Mouse (Mus musculus) layer of hippocampus, postnatal 36 days (tissue): ENCODE data around the gene Csf2rb2. TPM values are rescaled to one million over a fixed set of nuclear protein-coding genes. Genes with fewer than 3 reads are reported as not detected.

Source experiments
- DNase-seq, 2 experiments: peaks; one replicate each; pipeline ENCODE4 v3.0.0; 2022
- microRNA-seq, 2 experiments: library from miRNA; unstranded; fragments of <30 nt; microRNA quantifications; one replicate each; pipeline ENCODE4 v1.2.0; 2021
- total RNA-seq, 2 experiments: library from RNA; stranded (reverse); gene quantifications; 2 replicates each; pipeline ENCODE4 v1.2.3; 2021

The Csf2rb2 gene
- total RNA-seq, 2 experiments from 2014 or later, result 1.4 to 1.5 TPM

GRCm38 (mm10) chr15:78254751-78255150 is 50.8 kb downstream of the Csf2rb2 start:
- DNase-seq, result peak in 1 of 2 experiments; percentile 16

- no peak for DNase-seq
Measured at GRCm38 (mm10) chr15:78248410-78248809, 57.1 kb downstream of the Csf2rb2 start.

- no peak for DNase-seq
Measured at GRCm38 (mm10) chr15:78247659-78248058, 57.9 kb downstream of the Csf2rb2 start.

GRCm38 (mm10) chr15:78246143-78247116 is 59.1 kb downstream of the Csf2rb2 start:
- no peak for DNase-seq

GRCm38 (mm10) chr15:78244695-78245492 is 60.6 kb downstream of the Csf2rb2 start, which contains the start of gene Ncf4:
Gene Ncf4 (plus strand): TSS chr15:78244801.
- no peak for DNase-seq

GRCm38 (mm10) chr15:78243774-78244173 is 61.7 kb downstream of the Csf2rb2 start:
- DNase-seq, result no peak

GRCm38 (mm10) chr15:78243061-78243460 is 62.5 kb downstream of the Csf2rb2 start:
- no peak for DNase-seq

GRCm38 (mm10) chr15:78241335-78241734 is 64.2 kb downstream of the Csf2rb2 start:
- DNase-seq, result no peak

- DNase-seq, result no peak
Measured at GRCm38 (mm10) chr15:78239956-78240617, 65.4 kb downstream of the Csf2rb2 start.

GRCm38 (mm10) chr15:78239453-78239852 is 66.1 kb downstream of the Csf2rb2 start:
- DNase-seq, result peak; percentile 15 to 39

- no peak for DNase-seq
Measured at GRCm38 (mm10) chr15:78234823-78235509, 70.6 kb downstream of the Csf2rb2 start.

Small RNA genes within 50 kb of the gene (microRNA-seq; reads per million reads assigned to microRNA genes)
- gene Mir7676-1, result 0 reads per million in 2 experiments
- 0 reads per million in 2 experiments for gene Mir7676-2

Other genes starting within 250 kb of the Csf2rb2 start
- 10 to 100 TPM; 36.1 to 37.5 TPM for gene Cacng2, start 185.7 kb downstream of the Csf2rb2 start, total RNA-seq
- 10 to 100 TPM; 19.9 to 20.3 TPM for gene Ift27, start 131.6 kb downstream of the Csf2rb2 start, total RNA-seq
- 10 to 100 TPM; 52.0 to 62.7 TPM for gene Pvalb, start 99.3 kb downstream of the Csf2rb2 start, total RNA-seq
- gene Ncf4, start 60.9 kb downstream of the Csf2rb2 start, total RNA-seq, result 1 to 10 TPM in 1 of 2 experiments, under 1 TPM in 1; 0.58 to 1.2 TPM
- 1 to 10 TPM; 1.1 to 2.1 TPM for gene Csf2rb, start 20.0 kb upstream of the Csf2rb2 start, total RNA-seq
- not detected for gene Tex33, start 90.2 kb upstream of the Csf2rb2 start, total RNA-seq
- gene Tst, start 100.2 kb upstream of the Csf2rb2 start, total RNA-seq, result 10 to 100 TPM; 37.7 to 40.9 TPM
- 10 to 100 TPM; 24.6 to 30.7 TPM for gene Mpst, start 100.7 kb upstream of the Csf2rb2 start, total RNA-seq
- gene Kctd17, start 122.8 kb upstream of the Csf2rb2 start, total RNA-seq, result 100 to 1,000 TPM; 248 TPM
- gene Tmprss6, start 162.9 kb upstream of the Csf2rb2 start, total RNA-seq, result 1 to 10 TPM; 3.7 to 5.0 TPM
- under 1 TPM; 0.17 to 0.18 TPM for gene Il2rb, start 189.6 kb upstream of the Csf2rb2 start, total RNA-seq
- 1 to 10 TPM; 3.5 to 4.4 TPM for gene C1qtnf6, start 225.7 kb upstream of the Csf2rb2 start, total RNA-seq
- 10 to 100 TPM; 21.6 to 25.1 TPM for gene Sstr3, start 239.0 kb upstream of the Csf2rb2 start, total RNA-seq